Mouse (Mus musculus) C2C12 (cell line): Measurements from ENCODE around the gene Ak8. TPM values are rescaled to one million over a fixed set of nuclear protein-coding genes. Genes with fewer than 3 reads are reported as not detected.

ENCODE experiments used
- H3K27me3 ChIP-seq: one replicate; pipeline ENCODE4 v1.6.1; 2011; ENCODE audit not compliant: control insufficient read depth, insufficient read depth, insufficient read length
- H3K36me3 ChIP-seq: one replicate; pipeline ENCODE4 v1.6.1; 2011; ENCODE audit not compliant: control insufficient read depth, insufficient read depth
- H3K4me3 ChIP-seq: one replicate; pipeline ENCODE4 v1.5.1; 2011; ENCODE audit warnings: mild to moderate bottlenecking, control low read depth; ENCODE audit not compliant: poor library complexity, insufficient read depth, severe bottlenecking
- H3K79me2 ChIP-seq: one replicate; pipeline ENCODE4 v1.6.1; 2011; ENCODE audit not compliant: control insufficient read depth, insufficient read depth
- H3K79me3 ChIP-seq: one replicate; pipeline ENCODE4 v1.6.1; 2011; ENCODE audit warnings: low read depth, control low read depth
- H3ac ChIP-seq: one replicate; pipeline ENCODE3; 2011; ENCODE audit warnings: low read depth; ENCODE audit not compliant: control insufficient read depth, insufficient read length
- CEBPB ChIP-seq: IDR thresholded peaks from one replicate; pipeline ENCODE4 v1.6.1; 2011; ENCODE audit warnings: low read depth, mild to moderate bottlenecking, control low read depth, moderate library complexity
- CTCF ChIP-seq: IDR thresholded peaks from one replicate; pipeline ENCODE4 v1.5.1; 2011; ENCODE audit not compliant: control insufficient read depth, insufficient read depth, insufficient read length
- FOSL1 ChIP-seq: IDR thresholded peaks from one replicate; pipeline ENCODE4 v1.8.0; 2011; ENCODE audit warnings: mild to moderate bottlenecking, low read length; ENCODE audit not compliant: poor library complexity, insufficient read depth, severe bottlenecking
- MAX ChIP-seq: IDR thresholded peaks from one replicate; pipeline ENCODE4 v1.6.1; 2011; ENCODE audit warnings: mild to moderate bottlenecking, control low read depth
- MYOD1 ChIP-seq: IDR thresholded peaks from one replicate; pipeline ENCODE4 v1.6.1; 2011; ENCODE audit warnings: low read depth; ENCODE audit not compliant: control insufficient read depth, insufficient read length
- MYOG ChIP-seq: IDR thresholded peaks from one replicate; pipeline ENCODE4 v1.6.1; 2011; ENCODE audit not compliant: control insufficient read depth, insufficient read length; ENCODE audit errors: extremely low read depth
- USF1 ChIP-seq: IDR thresholded peaks from one replicate; pipeline ENCODE4 v1.6.1; 2011; ENCODE audit warnings: low read depth, mild to moderate bottlenecking, control low read depth, moderate library complexity
- long read RNA-seq, 2 experiments: library from polyadenylated mRNA; unstranded; transcript quantifications; one replicate each; pipeline ENCODE4 v2.0.0; 2019 to 2020
- polyA plus RNA-seq: library from polyadenylated mRNA; unstranded; fragments of >200 nt; fragmentation: generic; extraction: Trizol; gene quantifications from one replicate; pipeline ENCODE4 v1.2.1, GENCODE M21; 2012; ENCODE audit warnings: missing spikeins

Gene Ak8
- polyA plus RNA-seq, result 0.04 TPM
- long read RNA-seq, experiment 1, partial matches to known transcripts, result 1 of 1 reads
- long read RNA-seq, experiment 1, other reads (novel, unspliced or antisense), result 0 of 1 reads
- long read RNA-seq, experiment 2, result 0 reads

GRCm38 (mm10) chr2:28699361-28700335 is at the start of gene Ak8, which contains the start of gene Spaca9:
Gene Ak8 (plus strand): TSS chr2:28700164.
Gene Spaca9 (minus strand): TSS chr2:28699727.
- Histone ChIP-seq H3ac (peak within 1 kb of the TSS; percentile 53), H3K79me2 (no peaks in the 10 kb centered on the region), H3K4me3 (peak within 1 kb of the TSS; percentile 52), H3K79me3 (no peaks in the 10 kb centered on the region), H3K36me3 (no peaks in the 10 kb centered on the region), H3K27me3 (peaks cover 17% of the 10 kb centered on the region)
- peak; percentile 68 for TF ChIP-seq MAX
- TF ChIP-seq USF1, result peak; percentile 71
- no peak for TF ChIP-seq MYOD1
- no peak for TF ChIP-seq MYOG
- TF ChIP-seq FOSL1, result no peak
- TF ChIP-seq CEBPB, result no peak
- no peak for TF ChIP-seq CTCF

DNA sequence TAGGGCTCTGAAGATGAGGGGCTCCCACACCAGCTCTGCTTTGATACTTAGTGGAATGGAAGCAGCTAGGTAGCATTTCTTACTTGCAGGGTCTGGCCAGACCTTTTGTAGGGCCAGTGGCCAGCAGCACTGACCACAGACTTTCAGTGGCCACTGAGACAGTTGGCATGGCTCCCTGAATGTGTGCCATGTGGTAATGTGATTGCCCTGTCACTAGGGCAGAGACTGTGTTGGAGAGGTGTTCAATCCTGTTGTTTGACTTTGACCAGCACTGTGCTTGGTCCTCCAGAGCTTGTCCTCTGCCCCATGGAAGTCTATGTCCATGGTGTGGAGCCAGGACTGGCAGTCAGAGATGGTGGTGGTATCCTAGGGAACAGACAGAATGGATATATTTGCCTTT is 49.4 kb upstream of the Ak8 start:
- no peak overlapping the region for H3ac ChIP-seq
- H3K79me3 ChIP-seq, result peaks cover 18% of the 10 kb centered on the region
- no peaks in the 10 kb centered on the region for H3K27me3 ChIP-seq
- TF ChIP-seq MYOD1 (no peak), USF1 (no peak), CEBPB (no peak), FOSL1 (no peak), MAX (no peak), MYOG (no peak), CTCF (no peak)
- H3K36me3 ChIP-seq, result peaks cover 6% of the 10 kb centered on the region
- no peak overlapping the region for H3K4me3 ChIP-seq
- H3K79me2 ChIP-seq, result peaks cover 59% of the 10 kb centered on the region

DNA sequence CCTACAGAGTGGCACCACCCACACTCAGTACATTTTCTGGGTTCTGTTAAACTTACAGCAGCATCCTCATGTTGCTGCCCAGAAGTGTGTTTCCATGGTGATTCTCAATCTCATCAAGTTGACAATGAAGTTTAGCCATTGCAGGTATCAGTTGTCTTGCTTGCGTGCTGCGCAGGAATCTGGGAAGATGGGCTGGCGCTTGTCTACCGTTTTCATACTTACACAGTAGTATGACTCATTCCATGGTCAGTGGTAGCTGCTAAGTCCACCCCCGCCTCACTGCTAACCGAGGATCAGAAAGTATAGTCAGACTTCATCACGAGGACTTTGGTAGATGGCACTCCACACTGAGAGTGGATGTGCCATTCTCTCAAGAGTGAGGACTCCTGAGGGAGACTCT is 46.6 kb upstream of the Ak8 start:
- Histone ChIP-seq H3K4me3 (no peak overlapping the region), H3ac (no peak overlapping the region), H3K79me3 (peaks cover 8% of the 10 kb centered on the region), H3K27me3 (no peaks in the 10 kb centered on the region), H3K36me3 (peaks cover 18% of the 10 kb centered on the region), H3K79me2 (peaks cover 37% of the 10 kb centered on the region)
- TF ChIP-seq CTCF, result no peak
- TF ChIP-seq MYOD1, result no peak
- TF ChIP-seq USF1, result no peak
- TF ChIP-seq FOSL1, result no peak
- no peak for TF ChIP-seq CEBPB
- TF ChIP-seq MYOG, result no peak
- TF ChIP-seq MAX, result no peak

DNA sequence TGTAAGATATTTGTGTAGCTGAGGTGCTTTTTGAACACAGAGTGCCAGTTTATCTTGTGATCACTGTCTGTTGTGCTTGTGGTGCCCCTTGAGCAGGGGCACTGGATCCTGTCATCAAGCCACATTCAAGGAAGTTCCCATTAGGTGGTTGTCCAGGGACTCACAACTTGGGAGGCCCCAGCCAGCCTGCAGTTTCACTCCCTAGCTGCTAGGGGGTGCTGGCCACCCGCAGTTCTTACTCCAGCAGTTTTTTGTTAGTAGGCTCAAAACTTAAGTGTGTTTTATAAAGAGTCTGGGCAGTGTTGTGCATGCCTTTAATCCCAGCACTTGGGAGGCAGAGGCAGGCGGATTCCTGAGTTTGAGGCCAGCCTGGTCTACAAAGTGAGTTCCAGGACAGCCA is 45.7 kb upstream of the Ak8 start:
- Histone ChIP-seq H3K79me3 (peaks cover 8% of the 10 kb centered on the region), H3K27me3 (no peaks in the 10 kb centered on the region), H3ac (no peak overlapping the region), H3K79me2 (peaks cover 28% of the 10 kb centered on the region), H3K36me3 (peaks cover 27% of the 10 kb centered on the region), H3K4me3 (no peak overlapping the region)
- TF ChIP-seq MYOD1, result no peak
- no peak for TF ChIP-seq CEBPB
- peak; percentile 7 for TF ChIP-seq CTCF
- no peak for TF ChIP-seq USF1
- TF ChIP-seq MYOG, result no peak

DNA sequence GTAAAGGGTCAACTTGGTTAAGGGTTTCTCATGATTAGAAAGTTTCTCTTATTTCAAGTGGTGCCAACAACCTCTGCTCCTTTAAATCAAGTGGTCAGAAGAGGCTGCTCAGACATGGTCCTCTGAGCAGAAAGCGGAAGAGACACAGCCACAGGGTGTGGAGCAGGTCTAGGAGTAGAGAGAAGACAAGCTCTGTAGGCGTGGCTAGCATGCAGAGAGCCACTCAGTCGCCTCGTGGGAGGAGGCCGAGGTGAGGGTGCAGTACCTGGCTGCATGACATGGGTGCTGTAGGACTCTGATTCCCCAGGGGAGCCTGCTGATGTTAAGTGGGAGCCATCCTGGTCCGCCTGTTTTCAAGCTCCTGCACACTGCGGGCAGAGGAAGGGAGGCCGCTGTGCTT is 43.7 kb upstream of the Ak8 start:
- no peaks in the 10 kb centered on the region for H3K79me3 ChIP-seq
- peaks cover 44% of the 10 kb centered on the region for H3K36me3 ChIP-seq
- no peaks in the 10 kb centered on the region for H3K27me3 ChIP-seq
- TF ChIP-seq CTCF (no peak), MAX (no peak), USF1 (no peak), FOSL1 (no peak), MYOG (no peak), MYOD1 (no peak), CEBPB (no peak)
- no peak overlapping the region for H3ac ChIP-seq
- no peak overlapping the region for H3K4me3 ChIP-seq
- H3K79me2 ChIP-seq, result peaks cover 9% of the 10 kb centered on the region
